Mouse (Mus musculus): ENCODE results near the gene Adgrg7. TPM values are rescaled to one million over a fixed set of nuclear protein-coding genes. Genes with fewer than 3 reads are reported as not detected.

Gene Adgrg7
- polyA plus RNA-seq, 1 experiment from 2014 or later: not detected

DNA sequence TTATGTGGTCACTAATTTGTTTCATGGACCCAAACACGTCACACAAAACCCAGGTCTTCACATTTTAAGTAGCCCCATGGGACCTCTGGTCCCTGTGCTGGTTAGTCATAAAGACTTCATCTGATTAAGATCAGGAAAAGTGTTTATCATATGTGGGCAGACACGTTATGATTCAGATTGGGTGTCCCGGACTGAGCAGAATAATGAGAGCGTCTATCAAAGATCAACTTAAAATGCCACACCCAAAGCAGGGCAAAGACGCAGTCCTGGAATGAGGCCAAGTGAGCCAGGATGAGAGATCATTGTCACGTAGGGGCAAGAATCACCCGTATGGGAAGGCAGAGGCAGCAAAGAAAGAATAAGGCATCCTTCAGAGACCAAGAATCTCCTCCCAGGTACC is 3.2 kb upstream of the Adgrg7 start:
- Histone ChIP-seq H3K9ac (replicated peaks; ENCODE audit: low read length) (no peak overlapping the region), H3K36me3 (replicated peaks; ENCODE audit: control insufficient read depth, insufficient read depth, low read depth, low read length) (no peaks in the 10 kb centered on the region), H3K27me3 (ENCODE audit: control insufficient read depth, insufficient read depth, low read length) (no peaks in the 10 kb centered on the region), H3K27ac (replicated peaks; ENCODE audit: low read depth, low read length) (no peak overlapping the region), H3K9me3 (replicated peaks; ENCODE audit: control insufficient read depth, low read length) (no peaks in the 10 kb centered on the region), H3K4me3 (ENCODE audit: low read depth, low read length) (no peak overlapping the region), H3K4me2 (ENCODE audit: low read depth, low read length) (no peak overlapping the region), H3K4me1 (ENCODE audit: control insufficient read depth, insufficient read depth, low read length) (no peaks in the 10 kb centered on the region)
- WGBS: 82% methylated on average over 7 of the region's 7 CpGs
- no peak for DNase-seq (ENCODE audit: low spot score)
- ATAC-seq (replicated peaks; ENCODE audit: insufficient number of reproducible peaks, low FRiP score, low TSS enrichment, low read depth): no peak

DNA sequence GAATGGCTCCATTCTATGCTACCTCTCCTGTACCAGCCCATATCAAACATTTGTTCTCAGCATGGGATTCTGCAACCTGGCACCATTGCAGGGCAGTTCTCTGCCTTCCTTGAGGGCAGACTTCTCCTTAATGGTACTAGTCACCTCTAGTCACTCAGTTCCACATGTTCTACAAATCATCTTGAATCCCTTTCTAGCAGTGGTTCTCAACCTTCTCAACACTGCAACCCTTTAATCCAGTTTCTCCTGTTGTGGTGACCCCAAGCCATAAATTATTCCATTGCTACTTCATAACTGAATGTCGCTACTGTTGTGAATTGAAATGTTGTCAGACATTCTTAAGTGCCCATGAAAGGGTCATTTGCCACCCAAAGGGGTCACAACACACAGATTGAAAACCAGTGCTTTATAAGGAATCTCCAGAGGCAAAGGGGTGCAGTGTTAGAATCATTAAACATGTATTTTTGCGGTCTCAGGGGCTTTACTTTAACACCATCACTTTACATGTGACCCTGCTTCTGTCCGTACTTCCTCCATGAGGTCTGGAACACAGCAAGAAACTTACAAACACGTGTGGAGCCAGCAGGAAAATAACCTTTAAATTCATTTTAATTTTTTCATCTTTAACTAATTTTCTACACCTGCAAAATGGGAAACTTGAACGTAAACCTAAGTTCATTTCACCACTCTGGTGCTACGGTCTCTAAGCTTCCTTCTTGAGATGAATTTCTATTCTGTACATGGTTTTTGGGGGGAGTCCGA is 1.1 kb downstream of the Adgrg7 start:
- no peak for ATAC-seq (replicated peaks; ENCODE audit: insufficient number of reproducible peaks, low FRiP score, low TSS enrichment, low read depth)
- no peaks in the 10 kb centered on the region for H3K4me1 ChIP-seq (ENCODE audit: control insufficient read depth, insufficient read depth, low read length)
- H3K36me3 ChIP-seq (replicated peaks; ENCODE audit: control insufficient read depth, insufficient read depth, low read depth, low read length): no peaks in the 10 kb centered on the region
- 84% methylated on average over 7 of the region's 7 CpGs for WGBS
- H3K9me3 ChIP-seq (replicated peaks; ENCODE audit: control insufficient read depth, low read length): no peaks in the 10 kb centered on the region
- H3K27me3 ChIP-seq (ENCODE audit: control insufficient read depth, insufficient read depth, low read length): no peaks in the 10 kb centered on the region
- H3K4me2 ChIP-seq (ENCODE audit: low read depth, low read length): no peak overlapping the region
- no peak overlapping the region for H3K4me3 ChIP-seq (ENCODE audit: low read depth, low read length)
- no peak for DNase-seq (ENCODE audit: low spot score)
- no peak overlapping the region for H3K27ac ChIP-seq (replicated peaks; ENCODE audit: low read depth, low read length)
- H3K9ac ChIP-seq (replicated peaks; ENCODE audit: low read length): no peak overlapping the region

DNA sequence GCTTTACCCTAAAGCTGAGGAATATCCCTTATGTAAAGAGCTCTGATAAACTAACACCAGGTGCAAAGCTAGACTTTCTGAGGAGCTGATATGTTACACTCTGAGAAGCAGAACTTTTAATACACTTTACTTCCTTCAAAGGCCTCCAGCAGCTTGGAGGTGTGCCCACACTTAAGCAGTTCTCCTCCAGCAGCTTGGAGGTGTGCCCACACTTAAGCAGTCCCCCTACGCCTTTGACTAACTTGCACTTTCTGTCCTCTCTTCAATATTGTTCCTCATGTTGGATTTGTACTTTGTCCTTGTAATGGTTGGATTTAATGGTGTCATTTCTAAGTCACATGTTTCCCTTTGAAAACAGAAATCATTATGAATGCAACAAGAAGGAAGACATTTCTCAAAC is 1.9 kb downstream of the Adgrg7 start:
- no peak overlapping the region for H3K27ac ChIP-seq (replicated peaks; ENCODE audit: low read depth, low read length)
- WGBS: 84% methylated on average over 1 of the region's 1 CpGs
- no peak overlapping the region for H3K4me3 ChIP-seq (ENCODE audit: low read depth, low read length)
- no peaks in the 10 kb centered on the region for H3K4me1 ChIP-seq (ENCODE audit: control insufficient read depth, insufficient read depth, low read length)
- no peaks in the 10 kb centered on the region for H3K36me3 ChIP-seq (replicated peaks; ENCODE audit: control insufficient read depth, insufficient read depth, low read depth, low read length)
- no peak overlapping the region for H3K9ac ChIP-seq (replicated peaks; ENCODE audit: low read length)
- H3K27me3 ChIP-seq (ENCODE audit: control insufficient read depth, insufficient read depth, low read length): no peaks in the 10 kb centered on the region
- H3K4me2 ChIP-seq (ENCODE audit: low read depth, low read length): no peak overlapping the region
- H3K9me3 ChIP-seq (replicated peaks; ENCODE audit: control insufficient read depth, low read length): no peaks in the 10 kb centered on the region
- ATAC-seq (replicated peaks; ENCODE audit: insufficient number of reproducible peaks, low FRiP score, low TSS enrichment, low read depth): no peak
- no peak for DNase-seq (ENCODE audit: low spot score)

DNA sequence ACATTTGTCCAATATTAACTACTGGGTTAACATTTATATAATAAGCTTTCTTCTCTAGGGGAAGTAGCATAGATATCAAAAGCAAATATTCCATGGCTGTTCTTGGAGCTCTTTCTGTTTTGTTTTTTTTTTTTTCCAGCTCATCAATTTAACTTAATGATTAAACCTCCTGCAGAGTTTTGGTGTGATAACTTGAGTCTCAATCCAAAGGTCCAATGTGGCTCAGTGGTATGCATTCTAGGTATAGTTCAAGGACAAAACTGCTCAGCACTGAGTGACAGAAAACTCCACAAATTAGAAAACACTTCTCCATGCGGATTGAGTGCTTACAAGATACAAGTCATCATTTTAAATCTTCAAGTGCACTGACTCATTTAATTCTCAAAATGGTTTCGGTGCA is 9.7 kb downstream of the Adgrg7 start:
- no peak overlapping the region for H3K4me2 ChIP-seq (ENCODE audit: low read depth, low read length)
- H3K4me1 ChIP-seq (ENCODE audit: control insufficient read depth, insufficient read depth, low read length): no peaks in the 10 kb centered on the region
- H3K9me3 ChIP-seq (replicated peaks; ENCODE audit: control insufficient read depth, low read length): no peaks in the 10 kb centered on the region
- no peak for DNase-seq (ENCODE audit: low spot score)
- ATAC-seq (replicated peaks; ENCODE audit: insufficient number of reproducible peaks, low FRiP score, low TSS enrichment, low read depth): no peak
- no peak overlapping the region for H3K9ac ChIP-seq (replicated peaks; ENCODE audit: low read length)
- no peaks in the 10 kb centered on the region for H3K36me3 ChIP-seq (replicated peaks; ENCODE audit: control insufficient read depth, insufficient read depth, low read depth, low read length)
- no peaks in the 10 kb centered on the region for H3K27me3 ChIP-seq (ENCODE audit: control insufficient read depth, insufficient read depth, low read length)
- 83% methylated on average over 2 of the region's 2 CpGs for WGBS
- H3K4me3 ChIP-seq (ENCODE audit: low read depth, low read length): no peak overlapping the region
- H3K27ac ChIP-seq (replicated peaks; ENCODE audit: low read depth, low read length): no peak overlapping the region

DNA sequence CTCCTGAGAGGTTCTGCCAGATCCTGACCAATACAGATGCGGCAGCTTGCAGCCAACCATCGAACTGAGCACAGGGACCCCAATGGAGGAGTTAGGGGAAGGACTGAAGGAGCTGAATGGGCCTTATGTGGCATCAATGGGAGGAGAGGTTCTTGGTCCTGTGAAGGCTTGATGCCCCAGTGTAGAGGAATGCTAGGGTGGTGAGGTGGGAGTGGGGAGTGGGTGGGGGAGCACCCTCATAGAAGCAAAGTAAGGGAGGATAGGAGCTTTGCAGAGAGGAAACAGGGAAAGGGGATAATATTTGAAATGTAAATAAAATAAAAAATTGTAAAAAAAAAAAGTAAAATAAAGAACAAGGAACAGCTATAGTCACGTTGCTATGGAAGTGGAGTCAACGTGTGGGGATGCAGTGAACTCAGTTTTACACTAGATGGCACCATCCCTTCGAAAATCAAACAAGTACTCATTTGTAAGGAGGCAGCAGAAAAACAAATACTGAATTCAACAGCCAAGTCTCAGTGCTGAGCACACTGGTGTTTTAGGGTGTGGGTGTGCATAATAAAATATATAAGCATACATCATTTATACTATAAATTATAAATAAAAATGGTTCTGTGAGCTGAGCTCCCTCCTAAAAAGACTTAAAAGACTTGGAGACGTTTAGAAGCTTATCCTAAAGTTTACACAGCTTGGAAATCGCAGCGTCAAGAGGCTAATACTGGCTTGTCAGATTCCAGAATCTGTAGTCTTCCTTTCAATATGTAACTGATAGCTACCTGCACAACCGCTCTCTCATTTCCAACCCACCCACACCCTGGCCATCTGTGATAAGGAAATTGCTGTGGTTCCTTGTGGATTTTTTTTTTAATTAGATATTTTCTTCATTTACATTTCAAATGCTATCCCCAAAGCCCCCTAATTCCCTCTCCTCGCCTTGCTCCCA is 24.2 kb downstream of the Adgrg7 start:
- no peaks in the 10 kb centered on the region for H3K9me3 ChIP-seq (replicated peaks; ENCODE audit: control insufficient read depth, low read length)
- no peak overlapping the region for H3K4me3 ChIP-seq (ENCODE audit: low read depth, low read length)
- no peak overlapping the region for H3K27ac ChIP-seq (replicated peaks; ENCODE audit: low read depth, low read length)
- H3K36me3 ChIP-seq (replicated peaks; ENCODE audit: control insufficient read depth, insufficient read depth, low read depth, low read length): no peaks in the 10 kb centered on the region
- H3K4me2 ChIP-seq (ENCODE audit: low read depth, low read length): no peak overlapping the region
- no peak overlapping the region for H3K9ac ChIP-seq (replicated peaks; ENCODE audit: low read length)
- 54% methylated on average over 10 of the region's 10 CpGs for WGBS
- no peaks in the 10 kb centered on the region for H3K27me3 ChIP-seq (ENCODE audit: control insufficient read depth, insufficient read depth, low read length)
- H3K4me1 ChIP-seq (ENCODE audit: control insufficient read depth, insufficient read depth, low read length): no peaks in the 10 kb centered on the region
- DNase-seq (ENCODE audit: low spot score) (peak; percentile 74), ATAC-seq (replicated peaks; ENCODE audit: insufficient number of reproducible peaks, low FRiP score, low TSS enrichment, low read depth) (no peak; the same call in 1 of the 2 replicates)

DNA sequence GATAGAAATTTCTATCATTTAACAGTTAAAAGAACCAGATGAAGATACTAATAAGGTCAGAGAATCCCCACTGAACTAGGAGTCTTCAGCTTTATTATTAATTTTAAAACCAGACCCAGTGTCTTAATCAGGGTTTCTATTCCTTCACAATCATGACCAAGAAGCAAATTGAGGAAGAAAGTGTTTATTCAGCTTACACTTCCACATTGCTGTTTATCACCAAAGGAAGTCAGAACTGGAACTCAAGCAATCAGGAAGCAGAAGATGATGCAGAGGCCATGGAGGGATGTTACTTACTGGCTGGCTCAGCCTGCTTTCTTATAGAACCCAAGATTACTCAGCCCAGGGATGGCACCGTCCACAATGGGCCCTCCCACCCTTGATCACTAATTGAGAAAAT is 66.6 kb downstream of the Adgrg7 start:
- WGBS: 5% methylated on average over 1 of the region's 1 CpGs
- no peaks in the 10 kb centered on the region for H3K27me3 ChIP-seq (ENCODE audit: control insufficient read depth, insufficient read depth, low read length)
- no peak overlapping the region for H3K4me2 ChIP-seq (ENCODE audit: low read depth, low read length)
- H3K4me3 ChIP-seq (ENCODE audit: low read depth, low read length): no peak overlapping the region
- no peaks in the 10 kb centered on the region for H3K9me3 ChIP-seq (replicated peaks; ENCODE audit: control insufficient read depth, low read length)
- DNase-seq (ENCODE audit: low spot score): no peak
- no peak for ATAC-seq (replicated peaks; ENCODE audit: insufficient number of reproducible peaks, low FRiP score, low TSS enrichment, low read depth)
- H3K27ac ChIP-seq (replicated peaks; ENCODE audit: low read depth, low read length): no peak overlapping the region
- H3K4me1 ChIP-seq (ENCODE audit: control insufficient read depth, insufficient read depth, low read length): no peaks in the 10 kb centered on the region
- no peak overlapping the region for H3K9ac ChIP-seq (replicated peaks; ENCODE audit: low read length)
- H3K36me3 ChIP-seq (replicated peaks; ENCODE audit: control insufficient read depth, insufficient read depth, low read depth, low read length): no peaks in the 10 kb centered on the region

DNA sequence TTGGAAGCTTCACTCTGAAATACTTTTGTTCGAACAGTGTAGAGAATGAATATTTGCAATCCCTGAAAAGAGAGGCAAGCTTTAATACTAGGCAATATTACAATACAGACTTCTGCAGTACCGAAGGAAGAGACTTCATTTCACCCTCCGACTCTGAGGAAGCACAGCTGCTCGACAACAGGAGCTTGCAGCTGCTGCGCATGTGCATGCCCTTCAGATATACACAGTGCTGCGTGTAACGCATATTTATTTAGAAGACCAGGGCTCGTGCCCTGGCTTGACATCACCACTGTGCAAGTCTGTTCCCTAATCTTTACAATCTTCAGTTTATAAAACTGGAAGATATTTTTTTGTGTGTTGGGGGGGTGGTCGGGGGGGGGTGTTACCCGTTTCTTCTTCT is 70.7 kb downstream of the Adgrg7 start:
- no peaks in the 10 kb centered on the region for H3K9me3 ChIP-seq (replicated peaks; ENCODE audit: control insufficient read depth, low read length)
- DNase-seq (ENCODE audit: low spot score) (no peak), ATAC-seq (replicated peaks; ENCODE audit: insufficient number of reproducible peaks, low FRiP score, low TSS enrichment, low read depth) (no peak)
- H3K4me1 ChIP-seq (ENCODE audit: control insufficient read depth, insufficient read depth, low read length): no peaks in the 10 kb centered on the region
- H3K36me3 ChIP-seq (replicated peaks; ENCODE audit: control insufficient read depth, insufficient read depth, low read depth, low read length): no peaks in the 10 kb centered on the region
- H3K9ac ChIP-seq (replicated peaks; ENCODE audit: low read length): no peak overlapping the region
- no peak overlapping the region for H3K27ac ChIP-seq (replicated peaks; ENCODE audit: low read depth, low read length)
- no peaks in the 10 kb centered on the region for H3K27me3 ChIP-seq (ENCODE audit: control insufficient read depth, insufficient read depth, low read length)
- no peak overlapping the region for H3K4me2 ChIP-seq (ENCODE audit: low read depth, low read length)
- H3K4me3 ChIP-seq (ENCODE audit: low read depth, low read length): no peak overlapping the region
- 80% methylated on average over 10 of the region's 10 CpGs for WGBS

DNA sequence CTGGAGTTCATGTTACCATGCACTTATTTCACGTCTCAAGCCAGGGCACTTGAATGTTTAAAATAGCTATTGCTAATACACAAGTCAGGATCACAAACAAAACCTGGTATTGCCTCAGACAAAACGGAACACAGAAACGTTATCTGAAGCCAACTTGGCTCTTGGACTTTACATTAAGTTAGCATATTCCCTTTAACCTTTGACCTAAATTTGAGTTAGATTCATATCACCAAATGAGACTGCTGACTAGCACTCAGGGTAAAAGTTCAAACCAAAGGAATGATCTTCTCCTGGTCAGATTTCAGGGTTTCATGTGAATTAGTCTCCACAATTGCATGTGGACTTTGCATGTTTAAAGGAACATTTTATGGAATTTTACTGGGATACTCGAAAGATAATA is 73.3 kb downstream of the Adgrg7 start:
- 57% methylated on average over 4 of the region's 4 CpGs for WGBS
- Histone ChIP-seq H3K9me3 (replicated peaks; ENCODE audit: control insufficient read depth, low read length) (no peaks in the 10 kb centered on the region), H3K27me3 (ENCODE audit: control insufficient read depth, insufficient read depth, low read length) (no peaks in the 10 kb centered on the region), H3K27ac (replicated peaks; ENCODE audit: low read depth, low read length) (no peak overlapping the region), H3K4me2 (ENCODE audit: low read depth, low read length) (no peak overlapping the region), H3K36me3 (replicated peaks; ENCODE audit: control insufficient read depth, insufficient read depth, low read depth, low read length) (no peaks in the 10 kb centered on the region), H3K9ac (replicated peaks; ENCODE audit: low read length) (no peak overlapping the region), H3K4me3 (ENCODE audit: low read depth, low read length) (no peak overlapping the region), H3K4me1 (ENCODE audit: control insufficient read depth, insufficient read depth, low read length) (no peaks in the 10 kb centered on the region)
- ATAC-seq (replicated peaks; ENCODE audit: insufficient number of reproducible peaks, low FRiP score, low TSS enrichment, low read depth) (no peak), DNase-seq (ENCODE audit: low spot score) (no peak)
